Mouse (Mus musculus) A20 (cell line): Measurements from ENCODE around the gene Cald1.

Experiments used
- DNase-seq: peaks from one replicate; pipeline ENCODE4 v3.0.0-alpha.2; 2011; ENCODE audit warnings: low read depth, low spot score

The Cald1 gene

DNA sequence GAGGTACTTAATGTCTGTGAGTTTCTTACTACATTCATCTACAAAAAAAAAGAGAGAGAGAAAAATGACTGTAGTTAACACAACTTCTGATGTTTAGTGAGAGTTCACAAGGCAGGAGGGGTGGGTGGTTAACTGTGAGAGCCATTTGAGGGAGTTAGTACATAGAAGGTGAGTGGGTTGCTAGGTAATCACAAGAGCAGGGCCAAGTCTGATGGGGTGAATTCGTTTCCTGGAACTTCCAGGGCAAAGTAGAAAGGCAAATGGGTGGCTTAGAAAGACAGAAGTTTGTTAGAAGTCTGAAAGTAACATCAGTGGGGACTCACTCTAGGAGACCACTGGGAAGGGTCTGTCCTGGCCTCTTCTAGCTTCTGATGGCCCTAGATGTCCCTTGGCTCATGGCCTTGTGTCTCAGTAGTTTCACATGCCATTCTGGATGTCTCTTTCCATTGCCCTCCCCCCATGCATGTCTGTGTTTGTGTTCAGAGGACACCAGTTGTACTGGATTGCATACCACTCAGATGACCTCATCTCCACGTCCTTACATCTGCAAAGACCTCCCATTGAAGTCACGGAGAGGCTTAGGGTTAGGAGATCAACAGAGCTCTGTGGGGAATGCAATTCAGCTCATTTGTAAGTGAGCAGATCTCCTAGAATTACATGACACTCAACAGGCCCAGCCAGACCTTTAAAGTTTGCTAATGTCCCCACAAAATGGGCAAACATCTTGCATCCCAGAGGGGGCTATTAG lies 118.8 kb downstream of the Cald1 start:
- no peak for DNase-seq

DNA sequence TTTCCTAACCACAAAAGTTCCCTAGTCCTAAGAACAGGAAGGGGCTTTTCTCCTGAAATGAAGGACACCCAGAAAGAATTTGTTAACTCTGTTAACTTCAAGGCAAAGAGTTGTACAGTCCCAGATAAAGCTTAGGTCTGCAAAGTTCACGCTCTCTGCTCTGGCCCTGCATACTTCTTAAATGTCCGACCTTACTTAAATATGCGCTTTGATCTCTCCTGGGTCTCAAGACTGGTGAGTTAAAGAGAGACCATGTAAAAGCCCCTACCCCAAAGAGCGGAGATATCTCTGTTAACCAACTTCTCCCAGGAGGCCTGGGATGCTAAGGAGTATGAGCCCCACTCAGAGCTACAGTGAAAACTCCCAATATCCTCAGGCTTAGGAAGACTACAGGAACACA lies 119.4 kb downstream of the Cald1 start:
- no peak for DNase-seq

DNA sequence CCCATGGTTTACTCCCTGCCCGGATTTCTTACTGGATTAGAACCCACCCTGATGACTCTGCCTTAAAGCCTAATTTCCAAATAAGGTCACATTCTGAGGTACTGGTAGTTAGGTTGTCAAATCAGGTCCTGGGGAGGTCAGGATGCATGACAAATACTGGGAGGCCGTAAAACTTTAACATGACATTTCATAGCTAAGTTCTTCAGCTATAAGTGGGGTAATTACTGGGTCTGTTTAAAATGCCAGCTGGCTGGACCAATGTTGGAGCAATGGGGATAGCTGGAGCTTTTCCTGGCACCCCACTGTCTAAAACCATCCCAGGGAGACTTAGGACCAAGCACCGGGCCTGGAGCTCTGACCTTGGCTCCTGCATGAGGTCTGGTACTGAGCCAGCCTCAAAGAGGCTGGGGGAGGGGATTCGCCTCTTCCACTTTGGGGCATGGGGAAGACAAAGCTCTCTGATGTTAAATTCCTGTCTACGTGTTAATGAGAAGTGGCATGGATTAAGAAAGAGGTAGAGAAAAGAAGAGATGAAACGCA lies 120.9 kb downstream of the Cald1 start:
- no peak for DNase-seq

DNA sequence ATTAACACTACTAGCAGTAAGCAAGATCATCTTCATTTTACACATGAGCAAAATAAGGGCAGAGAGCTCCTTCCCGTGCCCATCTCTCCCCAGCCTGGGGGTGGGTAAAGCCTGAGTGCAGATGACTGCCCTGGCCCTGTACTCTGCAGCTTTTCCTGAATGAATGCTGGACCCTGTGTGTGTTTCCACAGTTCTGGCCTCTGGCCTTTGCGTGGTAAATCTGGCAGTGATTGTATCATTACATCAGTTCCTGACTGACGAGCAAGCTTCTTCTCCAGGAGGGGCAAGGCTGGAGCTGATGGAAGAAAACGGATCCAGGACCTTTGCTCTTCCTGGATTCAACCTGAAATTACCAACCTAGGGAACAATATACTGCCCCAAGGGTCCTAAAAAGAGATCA lies 122.1 kb downstream of the Cald1 start:
- no peak for DNase-seq

DNA sequence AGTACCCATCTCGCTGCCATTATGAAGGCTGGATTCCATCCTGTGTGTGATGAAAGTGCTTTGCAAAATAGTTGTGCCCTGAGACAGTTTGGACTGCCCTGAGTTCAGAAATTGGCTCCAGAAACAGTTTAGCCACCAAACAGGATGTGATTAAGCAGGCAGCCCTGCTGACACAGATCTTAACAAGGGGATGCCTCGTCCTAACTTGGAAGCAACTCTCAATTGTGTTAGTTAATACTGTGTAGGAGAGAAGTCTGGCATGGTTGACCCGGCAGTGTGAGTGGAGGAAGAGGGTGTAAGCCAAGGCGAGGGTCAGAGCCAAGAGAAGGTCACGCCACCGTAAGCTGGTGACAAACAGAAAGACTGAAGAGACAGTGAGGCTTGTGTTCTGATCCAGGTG lies 123.4 kb downstream of the Cald1 start:
- DNase-seq: no peak

DNA sequence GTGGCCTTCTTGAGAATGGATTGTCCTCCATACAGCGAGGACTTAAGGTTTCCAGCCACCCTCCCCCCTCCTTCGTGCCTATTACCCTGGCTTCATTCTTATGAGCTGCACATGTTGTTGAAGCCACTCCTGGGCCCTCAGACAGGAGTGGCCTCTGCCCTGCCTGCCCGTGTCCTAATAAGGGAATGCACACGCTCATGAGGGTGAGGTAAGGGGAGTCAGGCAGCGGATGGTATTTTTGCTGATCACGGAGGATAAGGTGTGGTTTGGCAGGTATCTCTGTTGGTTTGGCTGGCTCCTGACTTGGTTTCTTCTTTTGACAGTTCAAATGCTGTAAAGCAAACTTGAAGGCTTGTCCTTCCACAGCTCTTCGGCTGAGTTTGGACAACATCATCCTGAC lies 124.4 kb downstream of the Cald1 start:
- DNase-seq: no peak

DNA sequence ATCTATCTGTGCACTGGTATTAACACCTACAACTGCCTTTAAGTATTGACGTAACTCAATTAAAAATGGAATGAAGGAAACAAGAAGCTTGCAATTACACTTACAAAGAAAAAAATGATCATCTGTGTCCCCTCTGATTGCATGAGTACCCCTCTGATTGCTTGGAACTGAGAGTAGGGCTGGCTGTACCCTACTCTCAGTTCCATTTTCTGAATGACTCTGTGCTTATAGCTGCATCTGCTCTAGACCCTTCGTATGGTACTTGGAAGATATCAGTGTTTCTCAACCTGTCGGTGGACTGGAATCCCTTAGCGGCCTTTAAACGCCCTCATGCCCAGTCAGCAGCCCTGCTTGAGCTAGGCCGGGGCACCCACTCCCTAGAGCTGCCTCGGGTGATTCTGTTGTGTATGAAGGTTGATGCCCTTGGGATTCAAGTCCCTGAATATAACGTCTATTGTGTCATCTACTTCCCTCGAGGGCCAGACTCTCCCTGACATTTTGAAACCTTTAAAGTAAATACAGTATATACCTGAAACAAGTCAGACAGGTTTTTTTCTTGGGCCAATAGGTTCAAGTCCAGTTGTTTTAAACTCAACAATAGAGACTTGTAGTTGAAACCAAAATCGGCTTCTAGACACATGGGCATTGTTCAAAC lies 125.1 kb downstream of the Cald1 start:
- DNase-seq: peak; percentile 47

DNA sequence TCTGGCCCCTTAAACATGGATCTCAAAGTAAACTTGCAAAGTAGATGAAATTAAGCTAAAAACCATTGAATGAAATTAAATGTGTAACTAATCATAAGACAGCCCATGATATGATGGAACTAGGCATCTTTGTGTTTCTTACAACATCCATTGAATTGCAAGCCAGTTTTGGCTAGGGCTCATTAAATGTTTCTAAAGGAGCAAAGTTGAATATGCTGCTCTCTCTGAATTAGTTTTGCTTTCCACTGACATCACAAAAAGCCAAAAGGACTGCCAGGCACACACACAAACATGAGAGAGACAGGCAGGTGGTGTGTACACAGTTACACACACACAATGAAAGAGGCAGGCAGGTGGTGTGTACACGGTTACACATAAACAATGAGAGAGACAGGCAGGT lies 127.4 kb downstream of the Cald1 start:
- DNase-seq: no peak

DNA sequence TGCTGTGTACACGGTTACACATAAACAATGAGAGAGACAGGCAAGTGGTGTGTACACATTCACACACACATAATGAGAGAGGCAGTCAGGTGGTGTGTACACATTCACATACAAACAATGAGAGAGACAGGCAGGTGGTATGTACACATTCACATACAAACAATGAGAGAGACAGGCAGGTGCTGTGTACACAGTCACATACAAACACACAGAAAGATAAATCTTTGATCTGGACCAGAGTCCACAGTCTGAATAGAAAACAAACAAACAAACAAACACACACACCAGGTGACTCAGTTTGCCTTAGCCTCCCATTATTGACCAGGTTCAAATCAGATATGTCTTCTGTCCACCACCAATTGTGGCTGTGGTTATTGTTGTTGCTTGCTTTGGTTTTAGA lies 127.8 kb downstream of the Cald1 start:
- no peak for DNase-seq

DNA sequence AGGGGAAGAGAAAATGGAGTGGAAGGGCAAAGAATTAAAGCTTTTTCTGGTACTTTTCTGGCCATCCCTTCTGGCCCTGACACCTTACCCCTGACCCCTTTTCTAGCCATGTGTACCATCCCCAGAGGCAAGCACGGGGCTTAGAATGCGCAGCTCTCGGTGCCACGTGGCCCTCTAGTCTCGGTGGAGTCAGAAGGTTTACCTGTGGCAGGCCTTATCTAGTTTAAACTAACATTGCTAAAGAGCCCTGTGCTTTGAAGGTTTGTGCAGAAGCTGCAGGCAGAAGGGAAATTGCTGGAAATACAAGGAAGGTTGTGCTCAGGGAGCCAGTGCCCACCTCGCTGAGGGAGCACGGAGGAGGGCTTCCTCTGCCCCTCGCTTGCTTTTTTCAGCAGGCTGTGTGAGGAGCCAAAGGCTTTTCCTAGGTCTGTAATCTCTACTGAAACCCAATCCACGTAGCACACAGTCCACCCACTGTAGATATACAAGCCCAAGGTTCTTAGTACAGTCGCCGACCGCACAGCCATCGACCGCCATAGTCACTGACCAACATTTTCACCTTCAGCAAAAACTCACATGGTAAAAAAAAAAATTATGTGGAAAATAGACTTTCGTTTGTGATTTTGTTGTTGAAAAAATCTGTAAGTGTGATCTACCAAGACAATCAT lies 129.2 kb downstream of the Cald1 start:
- DNase-seq: no peak

DNA sequence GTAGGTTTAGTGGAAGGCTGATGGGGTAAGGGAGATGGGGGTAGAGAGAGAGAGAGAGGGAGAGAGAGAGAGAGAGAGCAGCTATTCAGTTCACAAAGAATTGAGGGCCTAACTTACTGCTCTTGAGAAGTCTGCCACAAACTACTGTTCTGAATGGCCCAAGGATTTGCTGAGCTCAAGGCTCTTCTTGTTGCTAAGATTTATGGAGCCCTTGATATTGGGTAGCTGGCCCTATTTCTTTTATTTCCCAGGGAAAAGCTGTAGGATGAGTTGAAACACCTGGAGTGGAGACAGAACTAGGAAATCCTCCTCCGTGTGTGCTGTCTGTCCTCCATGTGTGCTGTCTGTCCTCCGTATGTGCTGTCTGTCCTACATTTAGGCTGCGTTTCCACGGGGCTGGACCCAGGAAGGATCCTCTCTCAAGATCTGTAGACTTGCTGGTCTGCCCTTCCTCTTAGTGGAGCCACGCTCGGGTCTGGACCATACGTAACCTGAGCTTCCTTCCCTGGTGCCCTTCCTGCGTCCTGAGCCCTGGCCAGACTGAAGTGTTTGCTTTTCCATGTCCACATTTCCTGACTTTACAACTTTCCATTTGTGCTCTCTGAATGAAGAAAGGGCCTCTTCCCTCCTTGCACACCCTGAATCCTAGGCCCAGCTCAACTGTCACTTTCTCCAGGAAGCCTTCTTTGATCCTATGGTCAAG lies 131.3 kb downstream of the Cald1 start:
- DNase-seq: no peak

DNA sequence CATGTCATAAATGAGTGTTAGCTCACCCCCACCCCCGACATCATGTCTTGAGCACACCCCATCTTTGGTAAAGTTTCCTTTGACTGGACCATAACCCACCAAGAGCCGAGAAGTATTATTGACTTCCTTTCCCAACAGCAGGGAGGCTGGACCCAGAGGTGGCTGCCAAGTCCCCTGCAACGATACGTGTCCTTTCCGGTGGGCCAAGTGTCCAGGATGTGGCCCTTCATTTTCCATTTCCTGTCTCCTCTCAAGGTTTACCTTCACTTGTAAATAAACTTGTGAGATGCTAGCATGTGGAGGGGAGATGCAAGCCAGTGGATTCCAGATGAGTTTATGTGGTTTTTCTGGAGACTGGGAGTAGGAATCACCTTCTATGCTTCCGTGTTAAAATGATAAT lies 132.7 kb downstream of the Cald1 start:
- DNase-seq: no peak

DNA sequence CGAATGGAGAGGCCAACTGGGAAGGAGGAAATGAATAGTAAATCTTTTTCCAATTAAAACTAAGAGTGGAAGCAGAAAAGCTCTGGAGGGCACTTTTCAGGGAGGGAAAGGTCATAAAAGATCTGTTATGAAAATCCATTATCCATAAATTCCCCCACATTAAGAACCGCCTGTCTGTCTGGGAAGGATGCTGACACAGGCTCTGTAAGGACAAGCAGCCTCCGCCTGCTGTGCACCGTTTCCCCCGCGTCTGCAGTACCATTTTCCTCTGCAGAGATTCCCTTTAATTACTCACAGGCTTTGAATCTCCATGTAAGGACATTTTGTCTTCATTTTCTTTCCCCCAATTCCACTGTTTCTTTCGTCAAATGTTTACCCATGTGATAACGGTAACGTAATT lies 133.2 kb downstream of the Cald1 start:
- DNase-seq: no peak

DNA sequence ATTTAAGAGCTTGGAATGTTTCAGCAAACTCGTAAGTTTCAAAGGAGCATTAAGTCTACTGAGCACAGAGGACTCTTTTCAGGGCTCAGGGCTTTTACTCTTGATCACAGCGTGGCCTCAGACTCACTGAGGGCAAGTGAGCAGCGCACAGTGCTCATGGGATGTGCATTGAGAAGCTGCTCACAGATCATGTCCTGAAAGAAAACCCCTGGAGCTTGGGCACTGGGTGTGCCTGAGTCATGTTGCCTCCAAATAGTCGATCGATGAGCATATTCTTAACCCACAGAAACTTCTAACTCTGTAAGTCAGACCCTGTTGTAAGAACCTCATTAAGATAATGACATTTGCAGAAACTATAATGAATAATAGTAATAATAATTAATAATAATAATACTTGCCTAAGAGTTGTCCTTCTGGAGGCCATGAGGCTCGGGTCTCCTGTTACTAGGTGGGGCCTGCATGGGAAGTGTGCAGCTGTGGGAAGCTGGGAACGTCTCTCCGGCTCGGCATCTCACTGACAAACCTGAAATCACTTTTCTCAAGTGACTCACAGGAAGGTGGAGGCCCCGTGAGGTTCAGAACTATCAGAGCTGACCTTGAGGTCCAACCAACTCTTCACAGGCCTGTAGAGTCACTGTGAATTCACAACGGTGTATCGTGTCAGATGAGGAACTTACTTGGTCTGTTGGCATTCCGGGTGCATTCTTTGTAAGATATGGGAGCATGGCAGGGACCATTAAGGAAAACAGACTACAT lies 136.8 kb downstream of the Cald1 start:
- no peak for DNase-seq

DNA sequence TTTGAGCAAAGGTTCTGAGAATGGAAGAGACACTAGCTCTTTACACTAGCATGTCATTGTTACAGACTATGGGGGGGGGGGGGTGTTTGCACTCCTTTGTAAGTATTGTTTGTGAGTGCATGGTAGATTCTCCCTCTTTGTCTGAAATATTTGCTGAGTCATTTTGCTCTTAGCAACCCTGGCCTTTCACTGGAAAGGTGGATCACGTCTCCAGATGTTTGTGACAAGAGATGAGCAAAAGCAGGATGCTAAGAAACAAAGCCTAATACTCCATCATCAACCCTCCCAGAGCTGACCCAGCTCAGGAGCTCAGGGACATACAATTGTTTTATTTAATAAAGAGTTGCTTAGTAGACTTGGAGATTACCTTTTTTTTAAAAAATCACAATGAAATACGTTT lies 138.6 kb downstream of the Cald1 start:
- DNase-seq: no peak

DNA sequence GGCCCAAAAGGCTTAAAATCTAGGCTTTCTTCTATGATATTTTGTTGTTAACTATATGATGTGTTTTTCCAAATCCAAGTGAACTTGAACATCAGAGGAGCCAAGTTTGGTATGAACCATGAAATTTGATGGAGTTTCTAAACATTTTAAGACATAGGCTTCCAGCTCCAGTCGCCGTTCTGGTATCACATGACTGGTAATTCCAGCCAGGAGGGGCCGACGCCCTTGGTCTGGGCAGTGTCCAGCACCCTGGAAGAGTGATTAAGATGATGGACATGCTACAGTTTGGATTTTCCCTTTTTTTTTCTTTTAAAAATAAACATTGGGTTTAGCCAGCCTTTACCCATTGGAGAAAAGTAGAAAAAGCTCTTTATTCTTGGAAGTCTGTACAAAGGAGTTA lies 145.6 kb downstream of the Cald1 start:
- no peak for DNase-seq

DNA sequence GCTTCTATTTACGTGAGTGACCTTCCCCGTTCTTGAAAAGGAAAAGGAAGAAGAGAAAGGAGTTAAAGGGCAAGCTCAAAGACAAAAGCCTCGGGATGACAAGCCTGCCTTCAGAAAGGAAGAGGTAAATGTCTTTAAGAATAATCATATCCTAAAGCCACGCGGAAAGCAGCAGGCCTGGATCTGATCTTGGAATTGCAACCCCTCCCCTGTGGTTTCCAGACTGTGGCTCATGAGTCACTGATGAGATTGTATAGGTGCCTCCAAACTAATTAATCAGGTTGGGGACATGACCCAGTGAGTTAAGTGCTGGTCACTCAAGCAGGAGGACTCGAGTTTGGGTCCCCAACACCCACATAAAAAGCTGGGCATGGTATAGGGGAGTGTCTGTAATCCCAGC lies 149.5 kb downstream of the Cald1 start:
- DNase-seq: no peak

DNA sequence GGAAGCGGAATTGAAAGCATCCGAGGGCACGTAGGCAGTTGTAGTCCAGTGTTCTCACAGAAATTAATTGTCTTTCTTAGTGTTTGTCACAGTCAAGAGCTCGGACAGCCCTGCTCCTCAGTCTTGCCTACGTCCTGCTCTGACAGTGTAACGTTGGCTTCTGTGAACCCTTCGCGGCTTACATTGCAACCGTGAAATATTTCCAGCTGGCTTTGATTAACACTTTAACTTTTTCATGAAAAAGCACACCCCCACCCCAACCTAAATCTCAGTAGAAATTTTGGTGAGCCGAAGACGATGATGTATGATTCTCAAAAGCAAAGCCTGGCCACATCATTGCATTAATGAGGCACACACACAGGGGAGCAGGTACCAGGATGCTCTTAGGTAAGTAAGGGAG lies 150.3 kb downstream of the Cald1 start:
- DNase-seq: no peak

DNA sequence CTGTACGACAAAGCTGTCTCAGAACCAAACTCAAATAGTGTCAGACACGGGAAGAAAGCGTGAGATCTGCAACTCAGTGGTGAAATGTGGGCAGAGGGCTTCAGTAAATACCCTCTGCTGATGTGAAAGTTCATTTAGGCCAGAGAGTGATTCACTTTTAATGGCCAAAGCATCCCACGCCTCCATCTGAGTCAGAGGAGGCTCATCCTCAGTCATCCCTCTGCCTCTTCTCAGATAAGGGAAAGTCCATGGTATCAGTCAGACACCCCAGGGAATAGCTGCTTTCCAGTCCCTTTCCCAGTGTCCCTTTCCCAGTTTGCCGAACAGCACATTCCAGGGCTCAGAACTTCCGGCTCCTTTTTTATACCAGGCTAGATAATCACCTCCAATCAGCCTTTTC lies 151.2 kb downstream of the Cald1 start:
- no peak for DNase-seq

DNA sequence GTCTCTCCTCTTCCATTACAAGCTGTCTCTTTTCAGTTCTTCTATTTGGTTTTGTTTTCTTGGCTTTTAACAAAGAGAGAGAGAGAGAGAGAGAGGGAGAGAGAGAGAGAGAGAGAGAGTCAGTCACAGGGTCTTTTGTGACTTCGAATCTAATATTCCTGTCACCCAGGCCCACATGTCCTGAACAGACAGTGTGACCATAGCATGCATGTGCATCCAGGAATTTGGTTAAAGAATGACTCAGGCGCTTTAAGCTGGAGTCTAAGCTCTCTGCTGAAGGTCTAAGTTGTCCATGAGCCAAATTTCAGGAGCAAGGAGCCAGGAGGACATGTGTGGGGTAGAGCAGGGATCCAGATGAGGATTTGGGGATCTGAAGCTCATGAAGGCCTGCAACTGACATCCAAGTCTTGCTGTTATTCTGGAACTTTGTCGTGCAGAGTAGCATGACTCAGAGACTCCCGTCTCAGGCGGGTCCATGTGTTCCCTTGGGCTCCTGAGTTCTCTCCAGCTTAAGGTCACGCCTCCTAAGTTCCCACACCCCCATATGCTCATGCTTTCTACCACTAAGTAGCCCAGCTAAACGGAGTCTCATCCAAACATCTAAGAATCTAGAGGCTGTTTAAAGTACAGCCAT lies 152.3 kb downstream of the Cald1 start:
- DNase-seq: no peak

DNA sequence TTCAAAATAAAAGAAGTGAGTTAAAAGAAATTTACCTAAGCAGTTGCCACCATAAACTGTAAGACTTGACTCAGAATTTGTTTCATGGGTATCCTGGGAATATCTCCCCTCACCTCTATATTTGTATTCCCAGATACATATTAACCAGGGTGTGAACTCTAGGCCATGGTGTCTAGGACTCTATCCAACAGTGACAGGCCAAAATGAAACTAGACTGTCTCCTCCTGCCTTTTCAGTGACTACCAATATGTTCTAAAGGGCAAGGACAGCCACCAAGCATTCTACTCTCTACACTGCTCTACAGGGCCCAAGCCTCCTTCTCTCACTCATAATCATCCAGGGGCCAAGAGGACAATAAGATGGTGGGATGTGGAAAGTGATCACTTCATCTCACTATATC lies 153.3 kb downstream of the Cald1 start:
- no peak for DNase-seq
